Mouse (Mus musculus): ENCODE measurements around the gene Them7.

- no peak for TF ChIP-seq CTCF (IDR thresholded peaks at IDR 0.05; ENCODE audit: low read depth)
- TF ChIP-seq EP300 (IDR thresholded peaks at IDR 0.05; ENCODE audit: low read depth), result no peak
These were observed 45.2 kb upstream of the Them7 start for GRCm38 (mm10) chr2:105178871-105179270.

All from heart, postnatal 0 days (tissue).